Mouse (Mus musculus) kidney, adult 8-10 months (tissue): ENCODE data around the gene Gm17482.
"Not testable (repeated sequence)": the region's sequence is repeated elsewhere in the genome, so short reads cannot be mapped to it uniquely, and the experiment has no call there.

Experiments
- DNase-seq, 2 experiments: peaks; one replicate each; pipeline ENCODE4 v3.0.0; 2022

Gm17482 gene

DNA sequence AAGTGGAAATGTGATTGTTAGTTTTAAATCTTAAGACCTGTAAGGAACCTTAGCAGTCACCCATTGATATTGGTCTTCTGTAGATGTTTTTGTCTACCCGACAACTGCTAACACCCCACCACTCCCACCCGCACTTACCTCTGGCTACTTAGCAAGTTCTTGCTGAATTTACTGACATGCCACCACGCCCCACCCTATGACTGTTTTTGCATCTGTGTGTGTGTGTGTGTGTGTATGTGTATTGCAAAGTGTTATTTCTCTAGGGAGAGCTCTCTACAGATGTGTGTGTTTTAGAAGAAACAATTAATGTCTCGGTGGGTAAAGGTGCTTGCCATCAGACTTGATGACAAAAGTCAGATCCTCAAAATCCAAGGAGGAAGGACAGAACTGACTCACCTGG, at the start of gene Gm17482:
Gm17482 (plus strand) TSS at position 301 of the 400 bp plus-strand sequence.
- DNase-seq: no peak

DNA sequence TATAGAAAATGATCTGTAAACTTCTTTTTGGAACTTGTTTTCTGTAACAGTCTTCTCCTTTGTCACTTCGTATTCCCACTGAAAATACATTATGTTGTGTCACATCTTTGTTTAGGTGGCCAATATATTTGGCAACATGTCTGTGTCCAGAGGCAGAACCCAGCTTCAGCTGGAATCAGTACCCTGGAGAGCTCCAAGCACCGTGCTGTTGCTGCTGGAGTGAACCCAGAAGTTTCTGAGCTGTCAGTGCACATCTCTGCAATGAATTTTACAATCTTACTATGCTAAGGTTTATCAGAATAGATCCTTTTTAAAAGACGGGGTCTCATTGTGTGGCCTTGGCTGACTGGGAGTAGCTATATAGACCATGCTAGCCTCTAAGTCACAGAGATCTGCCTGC, 48.3 kb upstream of the Gm17482 start:
- DNase-seq: peak in 1 of 2 experiments; percentile 28

DNA sequence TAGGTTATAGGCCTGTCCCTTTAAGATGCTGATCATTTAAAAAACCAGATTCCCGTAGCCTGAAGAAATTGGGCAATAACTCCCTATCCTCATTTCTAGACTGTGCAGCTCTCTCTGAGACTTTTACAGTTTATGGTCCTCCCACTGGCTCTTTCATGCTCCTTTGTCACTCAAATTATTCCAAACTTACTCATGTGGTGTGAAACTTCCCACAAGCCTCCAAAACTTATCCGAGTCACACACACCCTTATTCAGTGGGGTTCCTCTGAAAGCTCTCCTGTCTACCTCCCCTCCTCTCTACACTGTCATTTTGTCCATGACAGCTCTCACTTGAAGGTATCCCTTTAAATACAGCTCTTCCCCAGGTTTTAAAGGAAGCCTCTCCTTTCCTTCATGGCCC, 46.0 kb upstream of the Gm17482 start:
- DNase-seq: no peak

DNA sequence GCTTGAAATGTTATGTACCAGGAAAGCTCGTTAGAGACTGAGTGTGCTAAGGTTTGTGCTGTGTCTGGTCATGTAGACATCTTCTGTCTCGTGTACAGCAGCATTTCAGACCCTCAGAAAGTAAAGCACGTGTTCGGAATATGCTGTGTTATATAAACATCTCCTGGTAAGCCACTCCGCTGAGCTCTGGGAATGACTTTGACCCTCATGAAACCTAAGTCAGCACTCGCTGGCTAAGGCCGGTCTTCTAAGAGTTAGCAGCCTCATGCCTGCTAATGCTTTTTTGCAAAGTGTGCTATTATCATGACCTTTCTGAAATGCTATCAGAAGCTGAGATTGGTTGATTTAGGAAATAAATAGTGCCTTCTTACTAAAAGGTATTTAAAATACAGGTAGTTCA, 36.0 kb upstream of the Gm17482 start:
- peak; percentile 38 to 65 for DNase-seq

- DNase-seq: no peak
These were observed 26.4 kb upstream of the Gm17482 start for GRCm38 (mm10) chr6:115200753-115201152.

DNA sequence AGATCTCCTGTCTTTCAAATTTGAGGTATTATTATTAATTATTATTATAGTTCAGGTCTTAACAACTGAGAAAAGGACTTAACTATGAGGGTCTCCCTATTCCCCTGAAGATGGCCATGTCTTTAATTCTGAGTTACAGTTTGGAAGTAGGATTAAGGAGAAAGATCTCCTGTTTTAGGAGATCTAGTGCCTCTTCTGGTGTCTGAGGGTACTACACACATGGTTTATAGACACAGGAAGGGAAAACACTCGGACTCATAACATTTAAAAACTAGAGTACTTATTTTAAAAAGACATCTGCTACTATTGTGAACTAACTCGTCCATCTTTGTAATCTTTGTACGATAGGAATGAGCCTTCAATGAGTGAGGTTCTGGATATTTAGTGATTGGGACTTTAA, 24.1 kb upstream of the Gm17482 start:
- DNase-seq: no peak

- no peak for DNase-seq
These were observed 17.0 kb upstream of the Gm17482 start for GRCm38 (mm10) chr6:115210187-115210586.

GRCm38 (mm10) chr6:115210820-115211219, 16.3 kb upstream of the Gm17482 start:
- no peak for DNase-seq

- no peak for DNase-seq
These were observed 14.8 kb upstream of the Gm17482 start for GRCm38 (mm10) chr6:115212132-115212903.

DNA sequence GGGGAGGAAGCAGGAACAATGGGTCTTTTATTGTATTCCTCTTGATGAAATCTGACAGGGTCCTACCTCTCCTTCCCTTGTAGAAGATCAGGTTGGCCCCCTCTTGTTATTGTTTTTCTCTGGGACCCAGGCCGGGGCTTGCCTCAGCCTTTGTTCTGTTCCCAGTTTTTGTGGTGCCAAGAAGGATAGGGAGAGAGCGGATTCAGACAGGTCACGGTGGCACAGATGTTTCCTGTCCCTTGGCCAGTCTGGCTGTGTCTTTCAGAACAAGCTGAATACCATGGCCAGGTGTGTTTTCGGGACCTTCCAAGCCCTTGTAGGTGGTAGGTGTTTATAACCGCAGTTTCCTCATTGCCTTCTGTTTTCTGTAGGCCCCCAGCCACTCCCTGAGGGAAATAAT, 14.0 kb upstream of the Gm17482 start:
- DNase-seq: no peak

GRCm38 (mm10) chr6:115221215-115221641, 5.9 kb upstream of the Gm17482 start:
- no peak for DNase-seq

GRCm38 (mm10) chr6:115225519-115225918, 1.6 kb upstream of the Gm17482 start:
- DNase-seq: no peak

DNA sequence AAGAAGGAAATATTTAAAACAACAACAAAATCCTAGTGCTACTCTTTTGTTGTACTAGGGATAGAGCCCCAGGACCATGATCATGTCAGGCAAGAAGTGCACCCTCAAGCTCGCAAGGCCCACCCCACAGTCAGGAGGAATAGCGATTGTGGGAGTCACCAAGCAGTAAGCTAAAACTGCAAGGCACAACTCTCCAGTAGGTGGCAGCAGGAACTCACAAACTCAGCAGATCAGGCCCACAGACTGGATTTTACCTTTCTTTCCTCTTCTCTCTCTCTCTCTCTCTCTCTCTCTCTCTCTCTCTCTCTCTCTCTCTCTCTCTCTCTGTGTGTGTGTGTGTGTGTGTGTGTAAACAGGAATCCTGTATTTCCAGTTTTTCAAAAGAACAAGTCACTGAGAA, 386 bp downstream of the Gm17482 start:
- DNase-seq: peak; percentile 41 to 84

DNA sequence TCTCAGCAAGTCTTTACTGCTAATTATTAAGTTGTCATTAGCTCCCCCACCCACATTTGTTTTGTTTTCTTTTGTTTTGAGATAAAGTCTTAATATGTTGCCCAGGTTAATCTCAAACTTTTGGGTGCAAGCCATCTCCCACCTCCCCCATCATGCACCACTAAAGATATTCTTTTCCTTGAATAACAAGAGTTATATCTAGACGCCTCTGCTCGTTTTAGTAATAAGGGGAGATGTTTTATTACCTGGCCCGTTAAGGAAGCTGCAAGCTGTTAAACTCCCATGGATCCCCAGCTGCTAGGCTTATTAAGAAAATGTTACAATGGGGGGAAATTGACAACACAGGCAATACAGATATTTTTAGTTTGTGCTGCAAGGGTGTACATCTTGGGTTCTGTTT, 3.4 kb downstream of the Gm17482 start:
- no peak for DNase-seq

DNA sequence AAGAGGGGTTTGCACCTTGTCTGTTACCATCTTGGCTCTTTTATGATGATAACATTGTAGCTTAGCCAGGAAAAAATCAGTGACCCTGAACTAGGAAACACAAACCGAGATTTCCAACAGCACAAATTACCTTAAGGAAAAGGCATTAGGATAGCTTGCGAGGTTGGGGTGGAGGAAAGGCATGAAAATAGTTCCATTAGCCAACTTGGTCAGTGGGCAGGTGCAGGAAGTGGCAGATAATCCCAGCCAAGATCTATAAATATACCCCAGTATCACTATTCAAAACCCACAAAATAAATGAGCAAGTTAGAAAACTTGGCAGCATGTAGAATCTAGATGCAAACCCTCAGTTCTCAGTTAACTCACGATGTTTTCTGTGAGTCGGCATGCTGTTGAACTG, 4.7 kb downstream of the Gm17482 start:
- no peak for DNase-seq

- no peak for DNase-seq
These were observed 5.4 kb downstream of the Gm17482 start for GRCm38 (mm10) chr6:115232562-115232961.

DNA sequence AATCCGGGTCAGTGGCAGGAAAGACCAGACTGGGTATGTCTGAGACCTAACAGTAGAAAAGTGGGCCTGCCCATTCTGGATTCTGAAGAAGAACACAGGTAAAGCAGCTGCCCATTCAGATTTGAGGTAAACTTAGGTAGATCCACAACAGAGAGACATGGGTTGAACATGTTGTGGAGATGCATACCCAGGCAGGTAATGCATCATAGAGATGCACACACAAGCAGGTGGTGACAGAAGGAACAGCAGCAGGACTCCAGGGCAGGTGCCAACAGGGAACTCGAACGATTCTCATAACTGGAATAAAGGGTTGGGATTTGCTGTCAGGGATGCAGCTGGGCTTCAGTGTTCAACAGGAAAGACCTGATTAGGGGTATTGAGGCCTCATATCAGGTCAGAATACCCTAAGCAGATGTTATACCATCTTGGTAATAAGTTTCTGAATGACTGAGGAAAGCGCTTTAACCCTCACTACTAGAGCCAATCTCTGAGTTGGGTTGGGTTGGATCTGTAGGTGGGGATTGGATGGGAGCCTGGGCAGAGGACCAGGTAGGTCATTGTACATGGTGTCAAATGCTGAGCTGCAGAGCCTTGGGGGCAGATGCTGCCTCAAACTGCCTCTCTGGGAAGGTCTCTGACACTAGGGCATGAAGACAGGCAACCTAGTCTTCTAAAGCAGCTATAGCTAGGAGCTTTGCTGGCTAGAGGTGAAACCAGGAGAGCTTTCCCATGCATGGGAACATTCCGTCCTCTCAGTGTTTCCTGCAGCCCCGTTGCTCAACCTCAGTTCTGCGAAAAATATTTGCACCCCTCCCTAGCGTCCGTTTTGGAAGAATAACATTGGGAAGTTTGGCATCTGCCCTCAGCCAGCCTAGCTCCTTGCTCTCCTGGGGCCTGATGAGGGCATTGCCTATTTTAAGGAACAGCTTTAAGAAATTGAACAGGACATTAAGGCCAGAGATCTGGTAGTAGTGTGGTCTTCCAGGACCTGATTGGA, 11.2 kb downstream of the Gm17482 start:
- no peak for DNase-seq

- DNase-seq: no peak
These were observed 12.2 kb downstream of the Gm17482 start for GRCm38 (mm10) chr6:115239335-115239734.

- DNase-seq: not testable (repeated sequence)
These were observed 13.3 kb downstream of the Gm17482 start for GRCm38 (mm10) chr6:115240431-115240830.

- no peak for DNase-seq
These were observed 14.1 kb downstream of the Gm17482 start for GRCm38 (mm10) chr6:115241131-115241699.

- DNase-seq: no peak
These were observed 14.8 kb downstream of the Gm17482 start for GRCm38 (mm10) chr6:115241939-115242338.

GRCm38 (mm10) chr6:115244222-115244621, 17.1 kb downstream of the Gm17482 start:
- DNase-seq: no peak

GRCm38 (mm10) chr6:115245500-115246058, 18.4 kb downstream of the Gm17482 start:
- no peak for DNase-seq
